Mouse (Mus musculus) cerebellum, adult 9-11 months (tissue): ENCODE data around the gene Olfr47.
"Not testable (repeated sequence)": the region's sequence is repeated elsewhere in the genome, so short reads cannot be mapped to it uniquely, and the experiment has no call there.

Source experiments
- DNase-seq: peaks from one replicate; pipeline ENCODE4 v3.0.0; 2022

Gene Olfr47

GRCm38 (mm10) chr6:43231255-43231654 is at the start of gene Olfr47:
Gene Olfr47 (plus strand): TSS chr6:43231529.
- DNase-seq, result not testable (repeated sequence)

- DNase-seq, result no peak
Observed at GRCm38 (mm10) chr6:43190986-43191385, 40.3 kb upstream of the Olfr47 start.

GRCm38 (mm10) chr6:43196781-43197180 is 34.5 kb upstream of the Olfr47 start, which contains the start of gene Olfr435:
Gene Olfr435 (plus strand): TSS chr6:43197146.
- no peak for DNase-seq

- DNase-seq, result no peak
Observed at GRCm38 (mm10) chr6:43198094-43198493, 33.2 kb upstream of the Olfr47 start.

- DNase-seq, result no peak
Observed at GRCm38 (mm10) chr6:43202786-43203185, 28.5 kb upstream of the Olfr47 start.

GRCm38 (mm10) chr6:43205355-43205754 is 26.0 kb upstream of the Olfr47 start:
- DNase-seq, result no peak

GRCm38 (mm10) chr6:43212873-43213272 is 18.5 kb upstream of the Olfr47 start, which contains the start of gene Olfr434:
Gene Olfr434 (plus strand): TSS chr6:43213021.
- DNase-seq, result not testable (repeated sequence)

GRCm38 (mm10) chr6:43242061-43242460 is 10.7 kb downstream of the Olfr47 start:
- no peak for DNase-seq

GRCm38 (mm10) chr6:43247396-43247795 is 16.1 kb downstream of the Olfr47 start:
- DNase-seq, result no peak

- DNase-seq, result no peak
Observed at GRCm38 (mm10) chr6:43252994-43253393, 21.7 kb downstream of the Olfr47 start.

GRCm38 (mm10) chr6:43254193-43254926 is 23.0 kb downstream of the Olfr47 start:
- no peak for DNase-seq

- DNase-seq, result no peak
Observed at GRCm38 (mm10) chr6:43260756-43261155, 29.4 kb downstream of the Olfr47 start.

GRCm38 (mm10) chr6:43265363-43266041 is 34.2 kb downstream of the Olfr47 start, which contains the start of gene Arhgef5:
Gene Arhgef5 (plus strand): TSS chr6:43265582.
- DNase-seq, result peak; percentile 6

- DNase-seq, result no peak
Observed at GRCm38 (mm10) chr6:43266356-43266755, 35.0 kb downstream of the Olfr47 start.

- no peak for DNase-seq
Observed at GRCm38 (mm10) chr6:43272597-43272996, 41.3 kb downstream of the Olfr47 start.

- DNase-seq, result no peak
Observed at GRCm38 (mm10) chr6:43274123-43274522, 42.8 kb downstream of the Olfr47 start.

- DNase-seq, result no peak
Observed at GRCm38 (mm10) chr6:43278247-43278646, 46.9 kb downstream of the Olfr47 start.

- no peak for DNase-seq
Observed at GRCm38 (mm10) chr6:43280481-43280880, 49.2 kb downstream of the Olfr47 start.
